ENCODE assay signal across 13 mouse cellular contexts in genomic region chr2:167761404-167761936, GRCm38 (mm10).
DNase-seq lines count a peak whose midpoint lies in the region; ATAC-seq and TF ChIP-seq lines count a peak whose summit lies in the region.
"Had no signal": no experiment of that assay in that cellular context is flagged by ENCODE, and none has a peak within 500 bp of the region (broad histone marks: within the 10 kb centered on the region; RNA-seq: fewer than 3 reads in every experiment).

No protein-coding gene starts in this region.

- DNase-seq in heart, adult 18-20 months: peak; percentile 54 to 57
- DNase-seq in lung, postnatal 4 days: peak; percentile 42 to 58
- DNase-seq in lung, adult 2 months: no peak
- DNase-seq in right cerebral cortex, postnatal 36 days (ENCODE audit: low spot score in 2 of 2): no peak
- DNase-seq in urinary bladder, postnatal 4 days (ENCODE audit: low spot score in 2 of 2): no peak
- DNase-seq: cerebellum, adult 18-20 months; lung, adult 18-20 months; retina, postnatal 1 day had no signal

- no peaks in the 10 kb centered on the region for H3K36me3 ChIP-seq in heart, embryonic 12.5 days
- no peaks in the 10 kb centered on the region for H3K36me3 ChIP-seq in embryonic facial prominence, embryonic 13.5 days
- H3K36me3 ChIP-seq: hindbrain, embryonic 15.5 days had no signal

- peaks cover 46% of the 10 kb centered on the region for H3K4me1 ChIP-seq in heart, embryonic 12.5 days (replicated peaks)
- H3K4me1 ChIP-seq in lung, adult 2 months (ENCODE audit: control insufficient read depth, insufficient read depth, low read length): peaks cover 17% of the 10 kb centered on the region; the same call in 1 of the 2 replicates
- peaks cover 39% of the 10 kb centered on the region for H3K4me1 ChIP-seq in embryonic facial prominence, embryonic 13.5 days

- no peak for ATAC-seq in heart, embryonic 12.5 days (ENCODE audit: insufficient number of reproducible peaks, low FRiP score)
- ATAC-seq in embryonic facial prominence, embryonic 13.5 days (ENCODE audit: insufficient number of reproducible peaks, insufficient read depth, low FRiP score, low TSS enrichment, low read depth): no peak
- peak; percentile 14; the same call in 1 of the 2 replicates for ATAC-seq in monocyte, adult 5-6 weeks (replicated peaks; ENCODE audit: insufficient number of reproducible peaks, low FRiP score, low TSS enrichment, poor library complexity, severe bottlenecking)
- ATAC-seq: midbrain, embryonic 16.5 days had no signal

- no peak overlapping the region for H3K4me2 ChIP-seq in heart, embryonic 12.5 days
- H3K4me2 ChIP-seq in embryonic facial prominence, embryonic 13.5 days: no peak overlapping the region
- H3K4me2 ChIP-seq: hindbrain, embryonic 15.5 days had no signal

- no peak overlapping the region; the same call in 1 of the 2 replicates for H3K9ac ChIP-seq in heart, embryonic 12.5 days
- no peak overlapping the region for H3K9ac ChIP-seq in embryonic facial prominence, embryonic 13.5 days
- H3K9ac ChIP-seq: hindbrain, embryonic 15.5 days had no signal

- no peak overlapping the region for H3K4me3 ChIP-seq in heart, embryonic 12.5 days
- no peak overlapping the region for H3K4me3 ChIP-seq in lung, adult 2 months (replicated peaks; ENCODE audit: extremely low read depth, low read depth, low read length)
- no peak overlapping the region for H3K4me3 ChIP-seq in embryonic facial prominence, embryonic 13.5 days
- H3K4me3 ChIP-seq: hindbrain, embryonic 15.5 days had no signal

- no peak overlapping the region for H3K27ac ChIP-seq in heart, embryonic 12.5 days (ENCODE audit: poor library complexity, severe bottlenecking)
- H3K27ac ChIP-seq in embryonic facial prominence, embryonic 13.5 days: peak overlapping the region; percentile 68
- H3K27ac ChIP-seq: hindbrain, embryonic 15.5 days had no signal

- TF ChIP-seq CTCF in lung, adult 2 months (IDR thresholded peaks at IDR 0.05; ENCODE audit: insufficient read depth, low read length): no peak

- H3K9me3 ChIP-seq in heart, embryonic 12.5 days (replicated peaks): no peaks in the 10 kb centered on the region
- no peaks in the 10 kb centered on the region for H3K9me3 ChIP-seq in embryonic facial prominence, embryonic 13.5 days
- H3K9me3 ChIP-seq: hindbrain, embryonic 15.5 days had no signal

- TF ChIP-seq POLR2A in lung, adult 2 months (IDR thresholded peaks at IDR 0.05; ENCODE audit: borderline replicate concordance, extremely low read depth, low read depth, low read length): no peak

- H3K27me3 ChIP-seq in heart, embryonic 12.5 days (replicated peaks): no peaks in the 10 kb centered on the region
- H3K27me3 ChIP-seq in embryonic facial prominence, embryonic 13.5 days: no peaks in the 10 kb centered on the region
- H3K27me3 ChIP-seq: hindbrain, embryonic 15.5 days had no signal

- WGBS in heart, embryonic 12.5 days: 67% methylated on average over 17 of the region's 17 CpGs
- WGBS in lung, adult 2 months: 64% methylated on average over 17 of the region's 17 CpGs
- WGBS in embryonic facial prominence, embryonic 13.5 days: 66% methylated on average over 17 of the region's 17 CpGs

Comparison
In these comparisons a context has a peak if more than half of its experiments do, and no peak if none do; other contexts are left out.
1. DNase-seq: peak in heart, adult 18-20 months (2 of 2) and lung, postnatal 4 days (2 of 2); none in lung, adult 2 months (single experiment), right cerebral cortex, postnatal 36 days (0 of 2) and urinary bladder, postnatal 4 days (0 of 2).